Mouse (Mus musculus) cerebellum, adult (tissue): ENCODE measurements around the gene Clasp1.

Experiments
- ATAC-seq: cut with Nextera tagmentation; 2 replicates; pipeline ENCODE4 v1.9.2; 2017; ENCODE audit warnings: mild to moderate bottlenecking, moderate library complexity, mixed read lengths; ENCODE audit not compliant: insufficient number of reproducible peaks, low FRiP score, low TSS enrichment

Clasp1 gene

DNA sequence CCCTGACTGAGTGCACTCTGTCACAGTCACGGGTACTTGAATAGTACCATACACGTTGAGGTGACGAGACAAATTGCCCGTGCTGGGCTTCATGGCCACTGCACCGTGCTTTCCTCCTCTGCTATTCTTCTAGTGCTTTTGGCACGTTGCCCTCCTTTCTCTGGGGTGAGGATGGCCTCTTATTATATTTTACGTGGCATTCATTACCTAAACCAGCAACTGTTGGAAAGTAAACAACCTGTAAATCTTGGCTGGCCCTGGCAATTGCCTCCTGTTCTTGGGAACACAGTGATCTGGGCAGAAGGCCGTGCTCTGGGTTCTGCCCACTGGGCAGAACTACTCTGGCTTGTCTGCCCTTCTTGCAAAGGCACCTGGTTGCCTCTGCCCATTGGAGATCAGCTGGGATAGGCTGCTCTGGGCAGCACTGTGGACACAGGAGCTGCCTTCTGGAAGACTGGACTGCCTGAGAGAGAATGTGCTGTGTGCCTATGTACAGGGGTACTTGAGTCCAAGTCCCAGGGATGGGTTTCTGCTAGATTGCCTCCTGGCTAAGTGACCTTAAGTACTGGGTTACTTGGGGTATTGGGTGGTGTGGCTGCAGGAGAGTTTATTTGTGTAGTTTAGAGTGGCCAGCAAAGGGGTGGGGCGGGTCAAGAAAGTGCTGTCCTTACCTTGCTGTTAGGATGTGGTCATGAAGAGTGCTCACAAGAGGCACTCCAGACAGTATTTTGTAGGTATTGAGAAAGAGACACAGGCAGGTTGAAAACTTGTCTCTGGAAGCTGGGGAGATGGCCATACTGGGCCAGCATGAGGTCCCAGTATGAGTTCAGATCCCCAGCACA lies 254.5 kb downstream of the Clasp1 start:
- 0 out of 2 replicates have a peak, but pooled peaks have one; percentile 52 for ATAC-seq

- no peak for ATAC-seq
Measured at GRCm38 (mm10) chr1:118645701-118646100, 256.8 kb downstream of the Clasp1 start.

DNA sequence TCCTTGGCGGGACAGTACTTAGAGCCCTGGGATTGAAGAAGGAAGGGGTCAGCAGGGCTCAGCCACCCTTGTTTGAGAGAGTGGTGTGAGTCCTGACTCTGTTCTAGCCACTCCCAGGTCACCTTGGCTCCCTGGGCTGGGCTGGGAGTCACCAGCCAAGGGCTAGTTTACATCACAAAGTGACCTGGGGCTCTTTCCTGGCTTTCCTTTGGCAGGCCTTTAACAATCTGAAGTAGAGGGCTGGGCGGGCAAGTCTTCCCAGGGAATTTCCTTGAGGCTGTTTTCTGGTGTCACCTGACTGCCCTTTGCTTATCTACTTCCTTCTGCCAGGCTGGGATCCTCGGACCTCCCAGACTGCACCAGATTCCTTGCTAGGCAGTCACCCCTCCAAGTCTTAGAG lies 259.2 kb downstream of the Clasp1 start:
- ATAC-seq: no peak

GRCm38 (mm10) chr1:118649933-118650770 lies 261.3 kb downstream of the Clasp1 start:
- ATAC-seq: no peak

DNA sequence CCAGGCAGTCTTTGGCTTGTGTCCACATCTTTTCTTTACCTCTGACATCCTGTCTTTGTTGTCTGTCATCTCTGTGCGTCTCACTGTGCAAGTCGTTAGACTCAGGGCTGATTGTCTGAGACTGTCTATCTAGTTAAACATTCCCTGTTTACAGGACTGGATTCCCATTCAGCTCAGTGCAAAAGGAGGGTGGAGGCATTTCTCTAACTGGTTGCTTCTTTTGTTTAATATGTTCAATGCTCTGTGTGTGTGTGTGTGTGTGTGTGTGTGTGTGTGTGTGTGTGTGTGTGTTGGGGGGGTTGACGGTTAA lies 261.9 kb downstream of the Clasp1 start:
- no peak for ATAC-seq

GRCm38 (mm10) chr1:118658716-118659115 lies 269.9 kb downstream of the Clasp1 start:
- ATAC-seq: no peak

DNA sequence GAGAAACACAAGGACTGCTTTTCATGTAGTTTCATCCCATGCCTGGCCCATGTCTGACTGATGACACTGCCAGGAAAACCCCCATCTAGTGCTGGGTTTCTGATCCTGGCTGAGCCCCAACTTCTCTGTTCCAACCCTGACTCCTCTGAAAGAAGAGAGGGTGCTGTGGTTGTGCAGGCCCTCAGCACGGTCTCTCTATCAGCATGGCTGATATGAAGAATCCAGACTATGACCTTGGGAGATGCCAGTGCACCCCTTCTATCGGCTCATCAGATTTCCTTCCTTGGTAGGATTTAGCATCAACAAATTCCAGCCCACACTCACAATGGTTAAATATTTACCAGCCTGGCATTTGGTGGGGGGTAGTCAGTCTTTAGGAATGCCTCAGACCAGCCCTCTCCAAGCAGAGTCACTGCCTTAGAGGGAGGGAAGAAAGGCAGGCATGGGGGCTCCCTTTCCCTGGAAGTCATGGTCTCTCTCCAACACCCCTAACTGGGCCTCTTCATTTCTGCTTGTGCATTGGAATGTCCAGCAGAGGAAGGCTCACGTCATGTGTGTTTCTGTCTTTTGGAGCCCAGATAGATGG lies 272.1 kb downstream of the Clasp1 start:
- no peak for ATAC-seq
